Mouse (Mus musculus): ENCODE measurements around the gene Trib2.

Trib2 gene

DNA sequence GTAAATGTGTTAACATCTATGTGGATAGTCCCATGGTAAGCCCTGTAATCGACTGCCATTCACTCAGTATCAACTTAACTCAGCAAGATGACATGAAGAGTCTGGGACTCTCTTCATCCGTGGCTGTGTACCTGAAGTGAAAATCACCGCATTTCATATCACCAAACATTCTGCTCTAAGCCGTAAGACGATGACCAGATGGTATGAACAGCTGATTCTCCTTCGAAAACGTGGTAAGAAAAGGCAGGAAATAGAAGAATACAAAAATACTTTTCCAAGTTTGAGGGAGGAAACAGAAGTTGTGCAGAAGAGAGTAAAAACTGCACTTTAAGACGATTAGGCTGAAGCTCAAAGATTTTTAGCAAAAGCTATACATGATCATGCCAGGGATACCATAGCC is 59.4 kb downstream of the Trib2 start:
- TF ChIP-seq GATA4 (IDR thresholded peaks at IDR 0.05; ENCODE audit: insufficient replicate concordance, low read length) = no peak

DNA sequence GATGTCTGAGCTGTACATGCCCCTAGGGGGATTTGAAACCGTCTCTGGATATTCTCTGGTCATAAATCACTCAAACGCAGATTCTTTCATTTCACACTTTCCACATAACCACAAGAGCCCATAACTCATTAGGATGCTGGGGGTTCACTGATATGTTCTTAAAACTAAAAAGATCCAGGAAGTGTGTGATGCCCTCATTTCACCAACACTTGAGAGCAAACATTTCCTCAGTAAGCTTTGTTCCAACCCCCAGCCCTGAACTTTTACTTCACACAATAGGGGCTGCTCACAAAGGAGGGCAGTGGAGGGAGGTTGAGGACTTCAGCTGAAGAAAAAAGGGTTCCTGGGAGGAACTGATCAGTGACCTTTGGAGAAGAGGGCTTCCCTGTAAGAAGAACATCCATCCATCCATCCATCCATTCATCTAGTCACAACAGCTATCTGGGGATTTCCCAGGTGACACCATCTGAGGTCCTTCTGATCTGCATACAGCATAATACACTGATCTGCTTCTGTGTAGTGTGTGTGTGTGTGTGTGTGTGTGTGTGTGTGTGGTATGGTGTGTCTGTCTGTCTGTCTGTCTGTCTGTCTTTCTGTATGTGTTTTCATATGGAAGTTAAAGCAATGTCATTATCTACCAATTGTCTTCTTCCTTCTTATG is 61.6 kb downstream of the Trib2 start:
- no peak for TF ChIP-seq GATA4 (IDR thresholded peaks at IDR 0.05; ENCODE audit: insufficient replicate concordance, low read length)

DNA sequence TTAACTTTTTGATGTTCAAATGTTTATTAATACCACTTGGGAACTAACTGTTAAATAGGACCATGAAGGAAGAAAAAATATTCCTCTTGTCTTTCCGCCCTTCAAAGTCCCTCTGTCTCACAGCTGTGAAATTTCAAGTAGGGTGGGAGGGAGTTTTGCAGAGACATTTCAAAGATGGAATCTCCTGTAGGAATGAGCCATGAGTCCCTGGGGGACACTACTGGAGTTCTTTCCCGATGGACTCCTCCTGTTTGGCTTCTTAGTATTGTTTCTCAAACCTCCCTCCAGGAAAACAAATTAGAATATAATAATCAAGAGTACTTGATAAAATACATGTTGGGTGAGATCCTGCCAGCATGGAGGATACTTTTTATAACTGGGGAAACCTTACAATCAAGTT is 62.1 kb downstream of the Trib2 start:
- TF ChIP-seq GATA4 (IDR thresholded peaks at IDR 0.05; ENCODE audit: insufficient replicate concordance, low read length) = no peak

DNA sequence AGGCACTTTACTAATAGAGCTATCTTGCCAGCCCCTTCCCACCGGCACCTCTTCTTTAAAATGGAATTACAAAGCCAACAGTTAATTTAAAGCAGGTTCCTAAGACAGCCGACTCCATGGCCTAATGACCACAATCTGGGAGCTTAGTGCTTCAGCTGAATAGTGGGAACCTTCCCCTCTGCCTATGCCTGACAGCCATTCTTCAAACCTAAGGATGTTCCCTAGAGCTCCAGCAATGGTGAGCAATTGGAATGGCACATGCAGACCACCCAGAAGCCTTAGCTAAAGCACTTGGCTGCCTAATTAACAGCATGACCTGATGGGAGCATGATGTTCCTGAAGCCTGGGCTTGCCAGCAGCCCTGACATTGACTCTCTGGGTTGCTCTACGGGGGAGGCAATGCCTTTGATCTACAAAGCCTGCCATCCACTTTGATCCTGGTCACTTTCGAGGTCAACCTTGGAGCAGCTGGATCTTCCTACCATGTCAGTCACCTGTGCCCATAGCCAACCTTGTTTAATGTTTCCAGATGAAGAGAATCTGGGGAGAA is 67.0 kb downstream of the Trib2 start:
- TF ChIP-seq GATA4 (IDR thresholded peaks at IDR 0.05; ENCODE audit: insufficient replicate concordance, low read length) = no peak

DNA sequence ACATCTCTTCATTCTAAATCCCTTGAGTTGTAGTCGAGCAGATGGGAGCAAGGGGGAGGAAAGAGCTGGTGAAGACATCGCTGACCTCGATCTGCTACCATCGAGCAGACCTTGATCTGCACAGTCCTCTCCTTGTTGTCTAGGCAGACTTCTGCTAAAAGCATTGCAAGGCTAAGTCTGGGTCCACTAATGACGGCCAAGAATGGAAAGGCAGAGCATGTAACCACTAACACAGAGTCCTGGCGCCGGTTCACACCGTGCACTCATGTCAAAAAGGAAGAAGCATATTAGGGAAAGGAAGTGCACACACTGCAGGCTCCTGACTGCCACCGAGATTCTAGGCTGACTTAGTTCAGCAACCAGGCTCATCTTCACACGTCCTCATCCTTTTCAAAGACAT is 71.0 kb downstream of the Trib2 start:
- no peak for TF ChIP-seq GATA4 (IDR thresholded peaks at IDR 0.05; ENCODE audit: insufficient replicate concordance, low read length)

Data from liver, adult (tissue).